Mouse (Mus musculus) hindbrain, embryonic 13.5 days (tissue): ENCODE measurements at regions not wholly inside any gene's neighbourhood (a gene's known extent, or its start where the extent isn't known, plus 50 kb on each side); places are given as distances from the start of the nearest gene placed in this dataset.

Experiments used
- ATAC-seq: fragments of 200-750 bp; cut with Nextera tagmentation; 2 replicates; pipeline ENCODE4 v1.8.0; 2017; ENCODE audit warnings: moderate TSS enrichment; ENCODE audit not compliant: low FRiP score
- H3K27ac ChIP-seq: fragments of 300-500 bp; sonication (generic); 2 replicates; pipeline ENCODE4 v1.5.1; 2015; ENCODE audit warnings: inconsistent platforms, mild to moderate bottlenecking, moderate library complexity
- H3K27me3 ChIP-seq: fragments of 300-500 bp; sonication (generic); 2 replicates; pipeline ENCODE4 v1.6.1; 2015; ENCODE audit warnings: mild to moderate bottlenecking, inconsistent platforms
- H3K36me3 ChIP-seq: fragments of 300-500 bp; sonication (generic); 2 replicates; pipeline ENCODE4 v1.6.1; 2015; ENCODE audit warnings: mild to moderate bottlenecking, inconsistent platforms
- H3K4me1 ChIP-seq: fragments of 300-500 bp; sonication (generic); replicated peaks from 2 replicates; pipeline ENCODE4 v1.6.1; 2015; ENCODE audit warnings: inconsistent platforms
- H3K4me2 ChIP-seq: fragments of 300-500 bp; sonication (generic); 2 replicates; pipeline ENCODE4 v1.6.1; 2015; ENCODE audit warnings: inconsistent platforms, mild to moderate bottlenecking, moderate library complexity
- H3K4me3 ChIP-seq: fragments of 300-500 bp; sonication (generic); 2 replicates; pipeline ENCODE4 v1.5.1; 2015; ENCODE audit warnings: mild to moderate bottlenecking, inconsistent platforms
- H3K9ac ChIP-seq: fragments of 300-500 bp; sonication (generic); 2 replicates; pipeline ENCODE4 v1.6.1; 2015; ENCODE audit warnings: mild to moderate bottlenecking, inconsistent platforms
- H3K9me3 ChIP-seq: fragments of 300-500 bp; sonication (generic); 2 replicates; pipeline ENCODE4 v1.6.1; 2016; ENCODE audit warnings: inconsistent platforms
- WGBS: fragments of 180-500 bp; shearing (Covaris S2); methylation state at CpG from one replicate; pipeline ENCODE4 v1.1.7; 2015; 5-methylcytosine and 5-hydroxymethylcytosine counted together

- Histone ChIP-seq H3K9ac (no peak overlapping the region), H3K4me2 (no peak overlapping the region), H3K27ac (no peak overlapping the region), H3K4me1 (no peaks in the 10 kb centered on the region), H3K27me3 (no peaks in the 10 kb centered on the region), H3K4me3 (no peak overlapping the region), H3K9me3 (no peaks in the 10 kb centered on the region), H3K36me3 (no peaks in the 10 kb centered on the region)
- ATAC-seq: 0 out of 2 replicates have a peak, but pooled peaks have one; percentile 66
- 7% methylated on average over 2 of the region's 2 CpGs for WGBS
Observed at GRCm38 (mm10) chr12:14088960-14089359, 62.9 kb downstream of the Fam84a start.

GRCm38 (mm10) chr12:14082771-14083170, 69.1 kb downstream of the Fam84a start:
- 85% methylated on average over 3 of the region's 3 CpGs for WGBS
- no peak overlapping the region for H3K4me2 ChIP-seq
- no peaks in the 10 kb centered on the region for H3K4me1 ChIP-seq
- H3K27me3 ChIP-seq: no peaks in the 10 kb centered on the region
- no peak overlapping the region for H3K9ac ChIP-seq
- no peak overlapping the region for H3K27ac ChIP-seq
- no peak for ATAC-seq
- no peaks in the 10 kb centered on the region for H3K36me3 ChIP-seq
- no peaks in the 10 kb centered on the region for H3K9me3 ChIP-seq
- no peak overlapping the region for H3K4me3 ChIP-seq

GRCm38 (mm10) chr12:14079892-14080291, 72.0 kb downstream of the Fam84a start:
- H3K36me3 ChIP-seq: no peaks in the 10 kb centered on the region
- no peak overlapping the region for H3K4me3 ChIP-seq
- no peaks in the 10 kb centered on the region for H3K9me3 ChIP-seq
- H3K27me3 ChIP-seq: no peaks in the 10 kb centered on the region
- no peak for ATAC-seq
- WGBS: 88% methylated on average over 1 of the region's 1 CpGs
- no peaks in the 10 kb centered on the region for H3K4me1 ChIP-seq
- no peak overlapping the region for H3K9ac ChIP-seq
- H3K27ac ChIP-seq: no peak overlapping the region
- H3K4me2 ChIP-seq: no peak overlapping the region

- no peak overlapping the region for H3K27ac ChIP-seq
- H3K36me3 ChIP-seq: no peaks in the 10 kb centered on the region
- H3K27me3 ChIP-seq: no peaks in the 10 kb centered on the region
- no peaks in the 10 kb centered on the region for H3K4me1 ChIP-seq
- no peak overlapping the region for H3K4me2 ChIP-seq
- ATAC-seq: no peak
- no peak overlapping the region for H3K4me3 ChIP-seq
- H3K9me3 ChIP-seq: no peaks in the 10 kb centered on the region
- 81% methylated on average over 4 of the region's 4 CpGs for WGBS
- no peak overlapping the region for H3K9ac ChIP-seq
Observed at GRCm38 (mm10) chr12:14069049-14069448, 82.8 kb downstream of the Fam84a start.

GRCm38 (mm10) chr12:14065401-14065800, 86.5 kb downstream of the Fam84a start:
- WGBS: 77% methylated on average over 3 of the region's 3 CpGs
- H3K9ac ChIP-seq: no peak overlapping the region

GRCm38 (mm10) chr12:14063276-14063675, 88.6 kb downstream of the Fam84a start:
- Histone ChIP-seq H3K27ac (no peak overlapping the region), H3K9me3 (no peaks in the 10 kb centered on the region), H3K4me3 (no peak overlapping the region), H3K4me1 (no peaks in the 10 kb centered on the region), H3K36me3 (no peaks in the 10 kb centered on the region), H3K27me3 (no peaks in the 10 kb centered on the region), H3K4me2 (no peak overlapping the region), H3K9ac (no peak overlapping the region)
- no peak for ATAC-seq
- WGBS: 78% methylated on average over 4 of the region's 4 CpGs

More at GRCm38 (mm10) chr12:14065401-14065800, 86.5 kb downstream of the Fam84a start:
- Histone ChIP-seq H3K27ac (no peak overlapping the region), H3K4me2 (no peak overlapping the region), H3K9me3 (no peaks in the 10 kb centered on the region), H3K4me3 (no peak overlapping the region), H3K4me1 (no peaks in the 10 kb centered on the region), H3K36me3 (no peaks in the 10 kb centered on the region), H3K27me3 (no peaks in the 10 kb centered on the region)
- ATAC-seq: no peak

- WGBS: 83% methylated on average over 4 of the region's 4 CpGs
- no peak overlapping the region for H3K4me2 ChIP-seq
- no peak overlapping the region for H3K27ac ChIP-seq
- H3K4me1 ChIP-seq: no peaks in the 10 kb centered on the region
- no peak for ATAC-seq
- H3K9me3 ChIP-seq: no peaks in the 10 kb centered on the region
- H3K4me3 ChIP-seq: no peak overlapping the region
- no peaks in the 10 kb centered on the region for H3K27me3 ChIP-seq
- H3K9ac ChIP-seq: no peak overlapping the region
- no peaks in the 10 kb centered on the region for H3K36me3 ChIP-seq
Observed at GRCm38 (mm10) chr12:14056116-14056515, 95.7 kb downstream of the Fam84a start.

GRCm38 (mm10) chr12:14032363-14032762, 119.5 kb downstream of the Fam84a start:
- no peak overlapping the region for H3K27ac ChIP-seq
- H3K4me1 ChIP-seq: no peaks in the 10 kb centered on the region
- no peaks in the 10 kb centered on the region for H3K27me3 ChIP-seq
- no peaks in the 10 kb centered on the region for H3K36me3 ChIP-seq
- no peaks in the 10 kb centered on the region for H3K9me3 ChIP-seq
- H3K9ac ChIP-seq: no peak overlapping the region
- no peak overlapping the region for H3K4me2 ChIP-seq
- no peak for ATAC-seq
- 90% methylated on average over 1 of the region's 1 CpGs for WGBS
- no peak overlapping the region for H3K4me3 ChIP-seq

GRCm38 (mm10) chr12:14015271-14015670, 136.6 kb downstream of the Fam84a start:
- no peaks in the 10 kb centered on the region for H3K36me3 ChIP-seq
- H3K9me3 ChIP-seq: no peaks in the 10 kb centered on the region
- H3K4me2 ChIP-seq: no peak overlapping the region
- H3K9ac ChIP-seq: no peak overlapping the region
- H3K27ac ChIP-seq: no peak overlapping the region
- no peak overlapping the region for H3K4me3 ChIP-seq
- no peaks in the 10 kb centered on the region for H3K4me1 ChIP-seq
- ATAC-seq: no peak
- H3K27me3 ChIP-seq: no peaks in the 10 kb centered on the region

GRCm38 (mm10) chr12:14005991-14006390, 145.9 kb downstream of the Fam84a start:
- Histone ChIP-seq H3K36me3 (no peaks in the 10 kb centered on the region), H3K27ac (no peak overlapping the region), H3K4me3 (no peak overlapping the region), H3K4me1 (no peaks in the 10 kb centered on the region), H3K9me3 (no peaks in the 10 kb centered on the region), H3K4me2 (no peak overlapping the region), H3K27me3 (no peaks in the 10 kb centered on the region), H3K9ac (no peak overlapping the region)
- ATAC-seq: no peak
- WGBS: 80% methylated on average over 1 of the region's 1 CpGs

- no peak for ATAC-seq
- WGBS: 58% methylated on average over 1 of the region's 1 CpGs
- no peaks in the 10 kb centered on the region for H3K27me3 ChIP-seq
Observed at GRCm38 (mm10) chr12:14001672-14002071, 150.2 kb downstream of the Fam84a start.

GRCm38 (mm10) chr12:13984396-13984776, 167.5 kb downstream of the Fam84a start:
- ATAC-seq: no peak; the same call in 1 of the 2 replicates
- Histone ChIP-seq H3K36me3 (no peaks in the 10 kb centered on the region), H3K9me3 (no peaks in the 10 kb centered on the region), H3K4me1 (peaks cover 4% of the 10 kb centered on the region; the same call in 1 of the 2 replicates), H3K4me3 (no peak overlapping the region), H3K9ac (no peak overlapping the region), H3K27me3 (no peaks in the 10 kb centered on the region), H3K4me2 (no peak overlapping the region), H3K27ac (no peak overlapping the region)
- 29% methylated on average over 1 of the region's 1 CpGs for WGBS

More at GRCm38 (mm10) chr12:14001672-14002071, 150.2 kb downstream of the Fam84a start:
- Histone ChIP-seq H3K27ac (no peak overlapping the region), H3K4me1 (no peaks in the 10 kb centered on the region), H3K36me3 (no peaks in the 10 kb centered on the region), H3K9me3 (no peaks in the 10 kb centered on the region), H3K4me3 (no peak overlapping the region), H3K9ac (no peak overlapping the region), H3K4me2 (no peak overlapping the region)

- peaks cover 4% of the 10 kb centered on the region; the same call in 1 of the 2 replicates for H3K4me1 ChIP-seq
- H3K4me2 ChIP-seq: no peak overlapping the region
- ATAC-seq: peak; percentile 82
- H3K27me3 ChIP-seq: no peaks in the 10 kb centered on the region
- no peak overlapping the region for H3K4me3 ChIP-seq
- H3K36me3 ChIP-seq: no peaks in the 10 kb centered on the region
- no peak overlapping the region for H3K27ac ChIP-seq
- 26% methylated on average over 7 of the region's 7 CpGs for WGBS
- no peak overlapping the region for H3K9ac ChIP-seq
- H3K9me3 ChIP-seq: no peaks in the 10 kb centered on the region
Observed at GRCm38 (mm10) chr12:13983631-13984395, 168.0 kb downstream of the Fam84a start.
